Mouse (Mus musculus) lung, postnatal 0 days (tissue): ENCODE data around the gene Kansl2.

Source experiments
- CTCF ChIP-seq: IDR thresholded peaks from 2 replicates; pipeline ENCODE4 v1.5.1; 2016; ENCODE audit warnings: antibody characterized with exemption, mild to moderate bottlenecking
- EP300 ChIP-seq: IDR thresholded peaks from 2 replicates; pipeline ENCODE4 v1.6.1; 2016; ENCODE audit warnings: antibody characterized with exemption, mild to moderate bottlenecking, control low read depth

DNA sequence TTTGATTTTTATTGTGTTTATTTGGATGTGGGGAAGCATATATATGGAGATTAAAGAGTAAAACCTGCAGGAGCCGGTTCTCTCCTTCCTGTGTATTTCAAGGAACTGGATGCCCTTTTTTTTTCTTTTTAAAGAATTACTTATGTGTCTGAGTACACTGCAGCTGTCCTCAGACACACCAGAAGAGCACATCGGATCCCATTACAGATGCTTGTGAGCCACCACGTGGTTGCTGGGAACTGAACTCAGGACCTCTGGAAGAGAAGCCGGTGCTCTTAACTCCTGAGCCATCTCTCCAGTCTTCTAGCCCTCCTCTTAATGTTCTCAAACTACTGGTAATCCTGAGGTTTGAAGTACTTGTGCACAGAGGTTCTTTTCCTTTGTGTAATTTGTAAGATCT, 3.9 kb upstream of the Kansl2 start:
- TF ChIP-seq CTCF (no peak), EP300 (no peak)
